Mouse (Mus musculus): ENCODE measurements around the gene Insig1. TPM values are rescaled to one million over a fixed set of nuclear protein-coding genes. Genes with fewer than 3 reads are reported as not detected.
A peak's percentile ranks its signal among the peaks of the same experiment; 100 is the strongest.

Gene Insig1
- polyA plus RNA-seq, 1 experiment from 2014 or later = 107 TPM

DNA sequence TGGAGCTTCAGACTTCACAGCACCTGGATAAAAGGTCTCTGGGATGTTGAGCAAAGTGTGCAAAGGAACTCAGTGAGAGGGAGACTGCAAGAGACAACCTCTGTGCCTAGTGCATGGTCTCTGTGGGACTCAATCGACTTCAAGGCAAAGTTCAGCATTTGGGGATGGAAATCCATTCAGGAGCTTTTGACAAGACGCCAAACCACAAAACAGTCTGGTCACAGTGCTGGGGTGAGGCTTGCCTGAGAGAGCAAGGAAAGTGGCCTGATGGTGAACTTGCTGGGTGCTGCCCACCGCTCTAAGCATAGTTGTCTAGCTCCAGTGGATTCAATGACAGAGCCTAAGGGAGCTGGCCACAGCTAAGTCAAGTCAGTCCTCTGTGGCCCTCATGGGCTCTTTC is 30.4 kb upstream of the Insig1 start:
- H3K9me3 ChIP-seq (replicated peaks) = peaks cover 17% of the 10 kb centered on the region
- H3K4me1 ChIP-seq = peaks cover 13% of the 10 kb centered on the region; the same call in 1 of the 2 replicates
- H3K27me3 ChIP-seq (ENCODE audit: low read depth, poor library complexity, severe bottlenecking) = no peaks in the 10 kb centered on the region
- no peak for DNase-seq (ENCODE audit: low spot score)
- no peak overlapping the region for H3K4me3 ChIP-seq
- 83% methylated on average over 3 of the region's 3 CpGs for WGBS
- no peak overlapping the region for H3K27ac ChIP-seq (replicated peaks)
- peaks cover 2% of the 10 kb centered on the region; the same call in 1 of the 2 replicates for H3K36me3 ChIP-seq

DNA sequence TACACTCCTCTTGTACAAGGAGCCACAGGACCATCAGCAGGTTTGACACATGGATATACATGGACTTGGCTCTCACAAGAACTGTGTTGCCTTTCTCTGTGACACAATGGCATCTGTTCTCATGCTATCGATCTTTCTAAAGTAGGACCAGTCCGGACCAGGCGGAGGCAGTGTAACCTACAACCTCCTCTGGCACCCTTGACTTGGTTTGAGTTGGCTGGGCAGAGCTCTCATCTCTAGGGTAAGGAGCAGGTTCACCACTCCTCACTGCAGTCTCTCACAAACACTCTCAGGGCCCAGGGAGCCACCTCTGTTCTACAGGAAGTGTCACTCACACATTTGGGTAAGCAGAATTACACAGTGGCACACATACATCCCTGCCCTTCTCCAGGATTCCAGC is 29.1 kb upstream of the Insig1 start:
- peaks cover 11% of the 10 kb centered on the region; the same call in 1 of the 2 replicates for H3K4me1 ChIP-seq
- H3K9me3 ChIP-seq (replicated peaks) = peaks cover 18% of the 10 kb centered on the region
- peaks cover 2% of the 10 kb centered on the region; the same call in 1 of the 2 replicates for H3K36me3 ChIP-seq
- DNase-seq (ENCODE audit: low spot score) = no peak
- H3K27me3 ChIP-seq (ENCODE audit: low read depth, poor library complexity, severe bottlenecking) = no peaks in the 10 kb centered on the region
- 87% methylated on average over 3 of the region's 3 CpGs for WGBS
- H3K27ac ChIP-seq (replicated peaks) = no peak overlapping the region
- no peak overlapping the region for H3K4me3 ChIP-seq

DNA sequence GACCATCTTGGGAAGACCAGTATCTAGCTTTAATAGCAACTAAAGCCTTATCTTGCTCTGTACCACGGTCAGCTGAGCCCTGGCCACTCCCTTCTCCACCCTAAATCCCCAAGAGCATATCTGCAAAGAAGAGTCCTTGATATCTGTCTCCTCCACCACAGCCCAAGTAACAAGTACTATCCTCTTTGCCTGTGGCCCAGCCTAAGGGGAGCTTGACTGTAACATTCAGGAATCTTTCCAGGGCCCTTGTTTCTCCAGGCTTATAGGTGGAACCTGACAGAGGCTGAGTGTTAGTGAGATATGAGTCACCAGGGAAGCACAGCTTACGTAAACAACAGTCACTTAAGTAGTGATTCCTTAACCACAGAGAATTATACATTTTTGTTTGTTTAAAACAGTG is 28.4 kb upstream of the Insig1 start:
- WGBS = 82% methylated on average over 2 of the region's 2 CpGs
- no peak for DNase-seq (ENCODE audit: low spot score)
- no peak overlapping the region for H3K4me3 ChIP-seq

DNA sequence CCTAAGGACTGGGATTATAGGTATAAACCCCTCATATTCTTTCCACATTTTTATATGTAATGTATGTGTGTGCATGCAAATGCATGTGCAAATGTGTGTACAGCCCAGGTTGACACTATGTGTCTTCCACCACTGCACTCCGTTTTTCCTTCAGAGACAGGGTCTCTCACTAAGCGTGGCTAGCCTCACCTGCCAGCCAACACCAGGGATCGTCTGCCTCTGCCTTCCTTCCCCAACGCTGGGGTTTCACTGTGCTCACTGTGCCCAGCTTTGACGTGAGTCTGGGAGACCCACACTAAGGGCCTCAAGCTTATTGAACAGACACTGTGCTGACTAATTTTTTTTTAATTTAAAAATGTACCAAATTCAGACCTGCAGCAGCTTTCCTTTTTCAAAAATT is 27.8 kb upstream of the Insig1 start:
- H3K36me3 ChIP-seq = peaks cover 2% of the 10 kb centered on the region; the same call in 1 of the 2 replicates
- 85% methylated on average over 5 of the region's 5 CpGs for WGBS
- peaks cover 18% of the 10 kb centered on the region for H3K9me3 ChIP-seq (replicated peaks)
- H3K4me3 ChIP-seq = no peak overlapping the region
- no peak for DNase-seq (ENCODE audit: low spot score)
- H3K4me1 ChIP-seq = peaks cover 2% of the 10 kb centered on the region; the same call in 1 of the 2 replicates
- H3K27ac ChIP-seq (replicated peaks) = no peak overlapping the region
- H3K27me3 ChIP-seq (ENCODE audit: low read depth, poor library complexity, severe bottlenecking) = no peaks in the 10 kb centered on the region

More for the DNA sequence above, 28.4 kb upstream of the Insig1 start:
- peaks cover 2% of the 10 kb centered on the region; the same call in 1 of the 2 replicates for H3K36me3 ChIP-seq
- peaks cover 18% of the 10 kb centered on the region for H3K9me3 ChIP-seq (replicated peaks)
- H3K4me1 ChIP-seq = peaks cover 5% of the 10 kb centered on the region; the same call in 1 of the 2 replicates
- H3K27me3 ChIP-seq (ENCODE audit: low read depth, poor library complexity, severe bottlenecking) = no peaks in the 10 kb centered on the region
- no peak overlapping the region for H3K27ac ChIP-seq (replicated peaks)

DNA sequence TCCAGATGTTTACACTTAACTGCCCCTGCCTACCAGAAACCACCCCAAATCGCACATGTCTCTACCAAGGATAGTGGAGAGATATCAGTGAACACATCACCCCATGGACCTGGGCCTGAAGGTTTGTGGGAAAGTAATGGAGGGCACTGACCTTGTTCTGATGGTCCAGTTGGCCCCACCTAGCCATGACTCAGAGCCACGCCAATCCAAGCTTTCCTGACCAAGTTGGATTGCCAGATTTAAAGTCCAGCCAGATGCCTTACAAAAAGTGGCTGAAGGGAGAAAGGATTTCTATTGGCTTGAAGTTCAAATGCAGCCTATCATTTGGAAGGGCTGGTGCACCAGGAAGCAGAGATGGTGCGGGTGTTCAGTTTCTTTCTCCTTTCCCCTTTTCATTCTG is 24.2 kb upstream of the Insig1 start:
- Histone ChIP-seq H3K27ac (replicated peaks) (no peak overlapping the region), H3K4me1 (peaks cover 4% of the 10 kb centered on the region; the same call in 1 of the 2 replicates), H3K4me3 (no peak overlapping the region), H3K9me3 (replicated peaks) (peaks cover 18% of the 10 kb centered on the region), H3K36me3 (peaks cover 2% of the 10 kb centered on the region; the same call in 1 of the 2 replicates), H3K27me3 (ENCODE audit: low read depth, poor library complexity, severe bottlenecking) (no peaks in the 10 kb centered on the region)
- WGBS = 91% methylated on average over 3 of the region's 3 CpGs
- DNase-seq (ENCODE audit: low spot score) = no peak

DNA sequence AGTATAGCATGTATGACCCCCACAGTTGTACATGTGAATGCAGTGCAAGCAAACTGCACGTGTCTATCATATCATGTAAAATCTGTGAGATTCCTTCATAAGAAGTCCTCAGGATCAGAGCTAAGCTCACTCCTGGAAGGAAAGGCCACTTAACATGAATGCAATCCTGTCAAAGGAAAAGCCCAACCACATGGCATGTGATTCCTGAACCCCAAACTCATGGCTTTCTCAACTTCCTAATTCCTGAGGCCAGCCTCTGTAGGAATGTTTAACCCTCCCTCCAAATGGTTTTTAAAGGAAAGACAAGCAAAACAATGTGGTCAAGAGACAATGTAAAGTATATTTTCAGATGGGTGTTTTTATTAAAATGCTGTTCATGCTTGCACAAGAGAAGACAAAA is 23.2 kb upstream of the Insig1 start:
- DNase-seq (ENCODE audit: low spot score) = no peak
- WGBS = 77% methylated on average over 1 of the region's 1 CpGs
- H3K9me3 ChIP-seq (replicated peaks) = peaks cover 18% of the 10 kb centered on the region
- H3K4me1 ChIP-seq = peaks cover 4% of the 10 kb centered on the region; the same call in 1 of the 2 replicates
- H3K4me3 ChIP-seq = no peak overlapping the region
- H3K27ac ChIP-seq (replicated peaks) = no peak overlapping the region
- H3K36me3 ChIP-seq = peaks cover 2% of the 10 kb centered on the region; the same call in 1 of the 2 replicates
- H3K27me3 ChIP-seq (ENCODE audit: low read depth, poor library complexity, severe bottlenecking) = no peaks in the 10 kb centered on the region

DNA sequence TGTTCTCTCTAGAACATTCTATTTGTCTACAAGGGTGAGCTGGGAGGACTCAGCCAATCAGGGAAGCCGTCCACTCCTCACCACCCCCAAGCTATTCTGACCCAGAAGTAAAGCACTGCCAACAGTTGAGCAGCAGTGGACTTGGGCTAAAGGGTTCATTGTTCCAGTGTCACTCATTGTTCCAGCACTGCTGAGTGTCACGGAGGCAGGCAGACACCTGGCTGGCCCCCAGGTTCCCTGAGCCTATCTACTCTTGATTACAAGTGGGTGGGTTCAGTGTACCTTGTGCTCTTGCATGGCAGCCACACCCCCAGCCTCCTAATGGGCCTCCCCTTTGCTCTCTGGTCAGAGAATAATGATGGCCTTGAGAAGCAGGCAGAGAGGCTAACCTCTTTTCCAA is 15.7 kb upstream of the Insig1 start:
- no peaks in the 10 kb centered on the region for H3K36me3 ChIP-seq
- no peak overlapping the region for H3K4me3 ChIP-seq
- no peak overlapping the region for H3K27ac ChIP-seq (replicated peaks)
- no peak for DNase-seq (ENCODE audit: low spot score)
- 0 out of 2 replicates have a peak, but pooled peaks cover 6% of the 10 kb centered on the region for H3K4me1 ChIP-seq
- no peaks in the 10 kb centered on the region for H3K9me3 ChIP-seq (replicated peaks)
- WGBS = 61% methylated on average over 2 of the region's 2 CpGs
- no peaks in the 10 kb centered on the region for H3K27me3 ChIP-seq (ENCODE audit: low read depth, poor library complexity, severe bottlenecking)

DNA sequence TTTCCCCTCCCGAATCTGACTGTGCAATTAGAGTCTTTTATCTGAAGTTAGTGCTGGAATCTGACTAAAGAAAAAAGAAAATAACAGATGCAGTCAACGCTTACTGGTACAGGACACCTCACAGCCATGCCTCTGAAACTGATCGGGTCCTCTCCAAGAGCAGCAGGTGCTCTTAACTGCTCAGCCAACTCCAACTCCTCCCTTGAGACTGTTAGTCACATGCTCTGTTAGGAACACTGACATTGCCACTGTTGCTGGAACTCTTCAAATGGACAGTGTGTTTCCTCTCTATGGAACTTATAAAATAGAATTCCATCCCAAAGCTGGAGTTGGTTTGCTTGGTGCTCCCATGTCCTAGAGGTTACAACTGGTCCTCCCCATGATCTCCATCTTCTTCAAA is 14.3 kb upstream of the Insig1 start:
- 87% methylated on average over 3 of the region's 3 CpGs for WGBS
- Histone ChIP-seq H3K36me3 (no peaks in the 10 kb centered on the region), H3K27me3 (ENCODE audit: low read depth, poor library complexity, severe bottlenecking) (no peaks in the 10 kb centered on the region), H3K9me3 (replicated peaks) (no peaks in the 10 kb centered on the region), H3K4me1 (0 out of 2 replicates have a peak, but pooled peaks cover 6% of the 10 kb centered on the region), H3K4me3 (no peak overlapping the region), H3K27ac (replicated peaks) (no peak overlapping the region)
- no peak for DNase-seq (ENCODE audit: low spot score)

DNA sequence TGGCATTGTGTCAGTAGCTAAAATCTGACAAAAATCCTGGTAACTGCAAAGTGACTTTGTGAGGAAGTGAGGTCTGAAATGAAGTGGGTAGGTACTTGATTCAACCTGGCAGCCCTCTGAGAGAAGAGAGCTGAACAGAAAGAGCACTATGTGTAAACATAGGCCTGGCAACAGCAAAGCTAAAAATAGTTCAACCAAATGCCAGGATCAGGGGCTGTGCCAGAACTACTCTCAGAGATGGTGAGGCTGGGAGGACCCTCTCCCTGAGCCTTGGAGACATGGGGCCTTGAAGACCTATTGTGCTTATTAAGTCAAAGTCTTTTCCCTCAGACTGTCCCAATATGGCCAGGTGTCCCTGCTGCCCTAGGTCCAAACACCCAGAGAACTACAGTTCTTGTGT is 10.7 kb upstream of the Insig1 start:
- no peaks in the 10 kb centered on the region for H3K9me3 ChIP-seq (replicated peaks)
- 0 out of 2 replicates have a peak, but pooled peaks cover under 1% of the 10 kb centered on the region for H3K4me1 ChIP-seq
- H3K4me3 ChIP-seq = no peak overlapping the region
- H3K27ac ChIP-seq (replicated peaks) = no peak overlapping the region
- no peaks in the 10 kb centered on the region for H3K36me3 ChIP-seq
- H3K27me3 ChIP-seq (ENCODE audit: low read depth, poor library complexity, severe bottlenecking) = no peaks in the 10 kb centered on the region
- no peak for DNase-seq (ENCODE audit: low spot score)

DNA sequence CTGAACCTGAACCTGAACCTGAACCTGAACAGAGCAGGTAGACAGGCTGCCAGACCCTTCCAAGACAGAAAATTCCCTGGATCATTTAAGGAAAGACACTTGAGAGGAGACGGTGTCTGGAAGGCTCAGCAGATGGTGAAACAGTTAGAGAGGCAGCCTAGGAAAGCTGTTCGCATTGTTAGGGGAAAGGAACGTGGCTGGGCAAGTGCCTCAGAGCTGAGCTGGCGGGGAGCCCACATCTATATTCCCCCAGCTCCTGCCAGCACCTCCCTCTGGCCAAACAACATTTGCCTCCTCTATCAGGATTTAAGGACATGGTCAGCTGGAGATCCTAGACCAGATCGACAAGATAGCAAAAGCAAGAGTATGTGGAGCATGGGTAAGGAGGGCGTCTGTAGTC is 10.2 kb upstream of the Insig1 start:
- no peaks in the 10 kb centered on the region for H3K36me3 ChIP-seq
- DNase-seq (ENCODE audit: low spot score) = no peak
- 89% methylated on average over 6 of the region's 6 CpGs for WGBS
- 0 out of 2 replicates have a peak, but pooled peaks cover under 1% of the 10 kb centered on the region for H3K4me1 ChIP-seq
- H3K27me3 ChIP-seq (ENCODE audit: low read depth, poor library complexity, severe bottlenecking) = no peaks in the 10 kb centered on the region
- no peak overlapping the region for H3K4me3 ChIP-seq
- no peaks in the 10 kb centered on the region for H3K9me3 ChIP-seq (replicated peaks)
- no peak overlapping the region for H3K27ac ChIP-seq (replicated peaks)

DNA sequence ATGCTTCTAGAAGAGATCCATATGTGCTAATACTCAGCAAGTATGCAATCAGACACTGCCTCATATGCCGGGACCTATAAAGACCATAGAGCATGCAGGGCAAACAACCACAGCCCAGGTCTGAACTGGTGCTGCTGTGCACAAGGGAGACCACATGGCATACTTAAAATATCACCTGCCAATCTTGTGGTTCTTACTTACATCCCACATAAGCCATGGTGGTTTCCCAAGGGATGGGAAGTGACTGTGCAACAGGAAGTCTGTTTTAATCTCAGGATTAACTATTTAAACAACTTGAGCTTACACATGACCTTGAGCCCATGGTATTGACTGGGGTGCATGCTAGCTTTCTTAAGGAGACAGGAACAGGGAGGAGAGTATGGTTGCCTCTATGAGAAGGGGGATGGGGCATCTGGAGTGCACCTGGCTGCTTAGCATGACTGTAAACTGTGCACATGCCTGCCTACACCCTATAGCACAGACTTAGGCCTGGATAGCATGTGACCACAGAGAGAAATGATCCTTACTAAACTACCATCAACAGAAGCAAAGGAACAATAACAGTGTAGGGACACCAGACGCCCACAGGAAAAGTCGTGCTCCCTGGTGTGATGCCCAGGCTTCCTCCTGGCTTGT is 7.1 kb upstream of the Insig1 start:
- Histone ChIP-seq H3K9me3 (replicated peaks) (no peaks in the 10 kb centered on the region), H3K36me3 (no peaks in the 10 kb centered on the region), H3K4me1 (peaks cover 26% of the 10 kb centered on the region), H3K4me3 (no peak overlapping the region), H3K27me3 (ENCODE audit: low read depth, poor library complexity, severe bottlenecking) (no peaks in the 10 kb centered on the region), H3K27ac (replicated peaks) (no peak overlapping the region)
- no peak for DNase-seq (ENCODE audit: low spot score)
- 82% methylated on average over 3 of the region's 3 CpGs for WGBS

DNA sequence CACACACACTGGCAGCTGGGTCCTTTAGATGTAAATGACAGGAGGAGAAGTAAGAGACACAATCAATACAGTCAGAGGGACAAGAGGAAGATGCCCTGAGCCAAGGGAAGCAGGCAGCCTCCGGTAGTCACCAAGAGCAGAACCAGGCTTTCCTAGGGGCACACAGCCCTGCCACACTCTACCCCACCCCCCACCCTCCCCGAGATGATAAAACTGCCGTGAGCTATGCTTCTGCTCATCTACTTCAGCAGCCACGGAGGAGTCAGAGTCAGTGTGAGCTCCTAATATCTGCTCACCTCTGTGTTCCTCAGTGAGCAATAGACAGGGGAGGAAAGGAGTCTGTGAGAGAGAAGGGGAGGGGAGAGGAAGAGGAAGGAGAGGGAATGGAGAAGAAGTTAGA is 5.9 kb upstream of the Insig1 start:
- Histone ChIP-seq H3K4me3 (no peak overlapping the region), H3K4me1 (peaks cover 37% of the 10 kb centered on the region), H3K36me3 (no peaks in the 10 kb centered on the region), H3K27ac (replicated peaks) (0 out of 2 replicates have a peak overlapping the region, but pooled peaks have one; percentile 34), H3K27me3 (ENCODE audit: low read depth, poor library complexity, severe bottlenecking) (no peaks in the 10 kb centered on the region), H3K9me3 (replicated peaks) (no peaks in the 10 kb centered on the region)
- WGBS = 84% methylated on average over 4 of the region's 4 CpGs
- DNase-seq (ENCODE audit: low spot score) = no peak

DNA sequence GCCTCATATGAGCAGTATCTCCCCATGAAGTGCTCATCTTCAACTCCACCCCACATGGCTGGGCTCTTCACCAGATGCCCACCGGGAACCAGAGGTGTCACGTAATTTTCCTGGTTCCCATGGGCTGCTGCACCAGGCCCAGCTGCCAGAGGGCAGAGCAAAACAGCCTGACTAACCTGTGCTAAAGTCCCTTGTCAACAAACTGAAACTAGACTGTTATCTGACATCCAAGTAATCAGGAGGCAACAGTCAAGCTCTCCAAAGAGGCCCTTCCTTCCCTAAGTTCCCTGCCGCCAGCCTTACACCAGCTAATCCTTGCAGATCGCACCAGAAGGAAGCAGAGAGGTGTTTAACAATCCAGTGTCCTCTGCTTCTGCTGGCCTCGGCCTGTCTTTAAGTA is 4.9 kb upstream of the Insig1 start:
- H3K4me3 ChIP-seq = no peak overlapping the region
- H3K27me3 ChIP-seq (ENCODE audit: low read depth, poor library complexity, severe bottlenecking) = no peaks in the 10 kb centered on the region
- H3K9me3 ChIP-seq (replicated peaks) = no peaks in the 10 kb centered on the region
- H3K36me3 ChIP-seq = no peaks in the 10 kb centered on the region
- no peak for DNase-seq (ENCODE audit: low spot score)
- WGBS = 73% methylated on average over 5 of the region's 5 CpGs
- H3K4me1 ChIP-seq = peaks cover 43% of the 10 kb centered on the region
- H3K27ac ChIP-seq (replicated peaks) = peak overlapping the region; percentile 34

Data from midbrain, embryonic 10.5 days (tissue).